Mouse (Mus musculus) layer of hippocampus, adult 2 months (tissue): ENCODE results near the gene Prex1. TPM values are rescaled to one million over a fixed set of nuclear protein-coding genes. Genes with fewer than 3 reads are reported as not detected.
A peak's percentile ranks its signal among the peaks of the same experiment; 100 is the strongest.

ENCODE experiments used
- DNase-seq, 2 experiments: peaks; one replicate each; pipeline ENCODE4 v3.0.0; 2022; ENCODE audit warnings: low spot score in 2 of 2
- H3K27ac ChIP-seq: fragments of 200-600 bp; 2 replicates; pipeline ENCODE4 v1.8.1; 2022
- H3K4me3 ChIP-seq: fragments of 200-600 bp; 2 replicates; pipeline ENCODE4 v1.8.1; 2022; ENCODE audit warnings: mild to moderate bottlenecking
- CTCF ChIP-seq: fragments of 200-600 bp; conservative IDR thresholded peaks from 2 replicates; pipeline ENCODE4 v1.8.1; 2022; ENCODE audit warnings: antibody characterized with exemption, mild to moderate bottlenecking, moderate library complexity
- total RNA-seq, 2 experiments: library from RNA; stranded (reverse); gene quantifications; 2 replicates each; pipeline ENCODE4 v1.2.3; 2021

Gene Prex1
- total RNA-seq, 2 experiments from 2014 or later: 69.9 to 71.3 TPM

DNA sequence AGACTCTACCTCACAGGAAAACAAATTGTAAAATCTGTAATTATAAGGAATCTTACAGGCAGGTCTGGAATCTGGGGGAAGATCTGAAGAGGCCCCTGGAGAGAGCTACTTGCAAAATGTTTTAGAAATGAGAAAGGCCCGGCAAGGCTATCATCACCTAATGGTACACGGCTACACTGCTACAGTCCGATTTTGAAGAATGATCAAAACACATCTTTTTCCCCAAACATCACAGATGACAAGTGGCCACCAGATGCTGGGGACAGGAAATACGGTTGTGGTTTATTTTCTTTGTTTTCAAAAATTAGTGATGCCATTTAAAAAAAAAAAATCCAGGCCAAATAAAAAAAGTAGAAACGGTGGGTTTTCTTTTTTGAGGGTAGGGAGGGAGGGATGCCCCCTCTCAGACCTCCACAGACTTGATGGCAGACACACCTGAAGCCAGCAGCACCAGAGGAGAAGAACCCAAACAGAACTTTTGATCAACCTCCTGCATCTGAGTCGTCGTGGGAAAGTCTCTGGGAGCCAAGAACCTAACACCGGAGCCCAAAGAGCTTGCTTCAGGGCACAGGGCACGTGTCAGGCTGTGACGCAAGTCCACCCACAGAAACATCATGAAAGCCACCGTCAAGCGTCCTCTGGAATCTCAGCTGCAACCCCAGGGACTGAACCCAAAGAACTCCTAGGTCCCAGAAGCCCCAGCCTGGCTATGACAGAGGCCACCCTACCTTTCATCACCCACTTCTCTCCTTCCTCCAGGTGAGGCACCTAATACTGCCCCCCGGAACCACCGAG is 41.3 kb downstream of the Prex1 start:
- Histone ChIP-seq H3K4me3 (no peak overlapping the region), H3K27ac (peak overlapping the region; percentile 53; the same call in 1 of the 2 replicates)
- TF ChIP-seq CTCF: no peak
- DNase-seq: no peak

DNA sequence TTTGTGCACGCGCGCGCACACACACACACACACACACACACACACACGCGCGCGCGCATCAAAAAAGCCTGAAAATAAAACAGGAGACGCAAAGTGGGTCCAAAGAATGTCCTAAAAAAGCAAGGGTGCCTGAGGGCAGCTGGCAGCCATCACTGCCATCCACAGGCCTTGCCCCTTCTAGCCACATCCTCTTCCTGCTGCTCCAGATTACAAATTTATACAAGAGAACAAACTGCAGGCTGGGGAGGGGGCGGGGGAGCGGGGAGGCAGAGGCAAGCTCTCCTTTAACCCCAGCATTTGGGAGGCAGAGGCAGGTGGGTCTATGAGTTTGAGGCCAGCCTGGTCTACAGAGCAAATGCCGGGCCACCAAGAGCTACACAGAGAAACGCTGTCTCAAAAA is 42.0 kb downstream of the Prex1 start:
- no peak for DNase-seq
- H3K27ac ChIP-seq: peak overlapping the region; percentile 53; the same call in 1 of the 2 replicates
- H3K4me3 ChIP-seq: no peak overlapping the region
- no peak for TF ChIP-seq CTCF

- TF ChIP-seq CTCF: no peak
- DNase-seq: no peak
- H3K4me3 ChIP-seq: no peak overlapping the region
- H3K27ac ChIP-seq: peak overlapping the region; percentile 20; the same call in 1 of the 2 replicates
These were observed 42.6 kb downstream of the Prex1 start for GRCm38 (mm10) chr2:166671019-166671418.

DNA sequence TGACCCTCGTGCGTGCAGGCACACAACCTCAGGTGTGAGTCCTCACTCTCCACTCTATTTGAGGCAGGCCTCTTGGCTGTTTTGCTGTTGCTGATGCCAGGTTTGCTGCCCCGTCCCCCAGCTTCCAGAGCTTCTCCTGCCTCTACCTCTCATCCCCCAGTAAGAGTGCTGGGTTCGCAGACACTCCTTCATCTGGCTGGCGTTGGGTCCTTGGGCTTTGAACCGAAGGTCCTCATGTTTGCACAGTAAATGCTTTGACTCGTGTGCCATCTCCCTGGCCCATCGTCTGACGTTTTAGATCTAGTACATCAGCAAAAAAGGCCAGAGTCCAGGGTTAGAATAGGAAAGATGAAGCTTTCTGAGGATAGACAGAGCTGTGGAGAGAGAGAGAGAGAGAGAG is 43.7 kb downstream of the Prex1 start:
- peak overlapping the region; percentile 81; the same call in 1 of the 2 replicates for H3K27ac ChIP-seq
- DNase-seq: no peak
- TF ChIP-seq CTCF: no peak
- no peak overlapping the region for H3K4me3 ChIP-seq

DNA sequence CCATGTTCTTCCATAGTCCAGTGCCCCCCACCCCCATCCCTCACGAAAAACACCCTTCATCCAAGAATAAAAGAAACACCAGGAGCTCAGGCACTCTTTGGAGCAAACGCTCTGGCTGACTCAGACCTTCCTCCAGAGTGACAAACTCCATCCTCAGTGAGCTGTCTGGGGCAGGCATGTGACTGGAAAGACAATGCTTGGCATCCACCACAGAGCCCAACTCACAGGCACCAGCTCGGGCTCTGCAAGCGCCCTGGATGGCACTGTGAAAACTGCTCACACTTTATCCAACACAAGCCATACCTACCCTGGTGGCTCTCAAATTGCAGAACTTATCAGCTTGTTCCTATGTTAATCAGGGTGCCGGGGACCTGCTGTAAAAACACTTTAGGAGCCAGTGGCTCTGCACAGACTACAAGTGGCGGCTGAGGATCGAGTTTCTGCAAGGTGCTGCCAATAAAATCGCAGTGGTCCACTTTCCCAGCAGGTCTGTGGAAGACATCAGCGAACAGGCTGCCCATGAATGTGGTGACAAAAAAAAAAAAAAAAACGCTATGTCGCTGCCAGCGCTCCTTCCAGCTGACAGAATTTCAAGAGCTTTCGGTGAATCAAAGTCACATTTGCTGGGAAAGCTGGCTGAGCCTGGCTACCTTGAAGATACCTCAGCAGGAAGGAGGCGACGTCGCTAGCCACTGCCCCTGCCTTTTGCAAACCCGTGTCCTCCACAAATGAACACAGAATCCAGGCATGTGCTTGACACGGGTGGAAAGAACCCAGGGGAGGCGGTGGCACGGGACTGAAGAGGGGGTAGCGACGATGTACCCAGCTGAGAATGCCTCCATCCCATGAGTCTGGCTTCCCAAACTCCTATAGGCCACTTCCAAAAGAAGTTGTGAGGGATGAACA is 45.6 kb downstream of the Prex1 start:
- H3K27ac ChIP-seq: peak overlapping the region; percentile 81

DNA sequence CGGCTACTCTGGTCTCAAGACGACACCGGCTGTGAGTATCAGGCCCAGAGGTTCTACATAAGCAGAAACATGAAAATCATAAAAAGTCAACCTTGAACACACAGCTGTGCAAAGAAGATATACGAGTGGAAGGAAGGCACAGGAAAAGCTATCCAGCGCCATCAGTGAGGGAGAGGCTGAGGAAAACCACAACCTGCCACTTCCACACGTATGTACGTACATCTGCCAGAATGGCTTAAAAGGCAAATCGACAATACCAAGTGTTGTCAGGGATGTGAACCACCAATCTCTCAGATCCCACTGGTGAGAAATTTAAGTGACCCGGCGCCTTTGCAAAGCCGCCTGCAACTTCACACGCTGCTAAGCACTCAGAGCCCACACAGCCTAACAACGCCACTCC is 47.5 kb downstream of the Prex1 start:
- H3K4me3 ChIP-seq: no peak overlapping the region
- no peak for TF ChIP-seq CTCF
- DNase-seq: no peak
- H3K27ac ChIP-seq: peak overlapping the region; percentile 70; the same call in 1 of the 2 replicates

More for the DNA sequence above, 45.6 kb downstream of the Prex1 start:
- no peak overlapping the region; the same call in 1 of the 2 replicates for H3K4me3 ChIP-seq
- no peak for TF ChIP-seq CTCF
- peak in 1 of 2 experiments; percentile 29 for DNase-seq

GRCm38 (mm10) chr2:166665244-166665922 is 48.2 kb downstream of the Prex1 start:
- H3K4me3 ChIP-seq: no peak overlapping the region
- peak overlapping the region; percentile 70; the same call in 1 of the 2 replicates for H3K27ac ChIP-seq
- TF ChIP-seq CTCF: no peak
- no peak for DNase-seq

DNA sequence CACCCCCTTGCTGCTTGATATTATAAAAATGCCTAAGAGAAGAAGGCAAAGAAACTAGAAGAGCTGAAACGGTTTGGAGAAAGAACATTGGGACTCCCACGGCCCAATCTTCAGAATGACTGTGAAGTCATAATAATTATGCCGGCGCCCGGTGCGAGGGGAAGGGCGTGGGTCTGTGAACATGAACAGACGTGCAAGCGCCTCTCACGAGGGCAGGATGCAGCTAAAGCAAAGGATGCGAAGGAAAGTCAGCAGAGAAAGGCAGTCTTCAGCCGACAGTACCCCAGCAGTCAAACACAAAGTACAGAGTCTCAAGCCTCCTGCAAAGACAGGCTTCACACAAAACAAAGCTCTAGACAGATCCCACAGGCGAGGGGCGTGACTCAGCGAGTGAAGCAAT is 49.1 kb downstream of the Prex1 start:
- H3K27ac ChIP-seq: peak overlapping the region; percentile 90; the same call in 1 of the 2 replicates
- H3K4me3 ChIP-seq: no peak overlapping the region
- no peak for DNase-seq
- no peak for TF ChIP-seq CTCF

DNA sequence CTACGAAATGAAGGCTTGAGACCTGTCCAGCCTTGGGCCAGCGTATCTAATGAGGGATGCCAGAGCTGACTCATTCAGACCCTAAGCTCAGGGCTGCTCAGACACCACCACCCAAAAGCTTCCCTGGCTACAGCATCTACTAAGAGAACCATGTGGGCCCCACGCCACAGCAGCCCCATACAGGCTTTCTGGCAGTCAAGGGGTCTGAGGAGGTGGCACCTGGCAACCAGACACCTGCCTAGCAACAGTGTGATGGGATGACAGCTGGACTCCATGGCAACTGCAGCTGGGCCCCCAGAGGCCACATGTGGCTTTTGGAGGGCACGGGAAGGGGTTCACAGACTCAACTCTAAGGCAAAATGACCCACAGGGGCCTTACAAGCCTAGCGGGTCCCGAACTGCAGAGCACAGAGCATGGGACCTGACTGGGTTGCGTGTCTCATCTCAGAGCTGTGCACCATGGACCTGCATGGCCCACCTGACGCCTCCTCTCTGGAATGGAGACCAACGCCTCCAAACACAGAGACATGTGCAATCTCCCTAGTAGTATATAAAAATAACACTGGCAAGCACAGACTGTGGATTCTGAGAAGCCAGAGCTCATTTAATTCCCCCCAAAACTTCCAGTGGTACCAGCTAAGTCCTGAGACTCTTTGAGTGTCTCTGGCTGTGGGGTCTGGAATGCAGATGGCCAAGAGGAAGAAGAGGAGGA is 50.2 kb downstream of the Prex1 start:
- no peak for TF ChIP-seq CTCF
- no peak overlapping the region for H3K4me3 ChIP-seq
- DNase-seq: peak in 1 of 2 experiments; percentile 32
- peak overlapping the region; percentile 90 for H3K27ac ChIP-seq

- no peak overlapping the region for H3K4me3 ChIP-seq
- no peak for DNase-seq
- H3K27ac ChIP-seq: peak overlapping the region; percentile 90
- TF ChIP-seq CTCF: no peak
These were observed 51.0 kb downstream of the Prex1 start for GRCm38 (mm10) chr2:166662595-166663160.

GRCm38 (mm10) chr2:166661971-166662370 is 51.7 kb downstream of the Prex1 start:
- no peak for TF ChIP-seq CTCF
- no peak for DNase-seq
- Histone ChIP-seq H3K27ac (peak overlapping the region; percentile 90), H3K4me3 (no peak overlapping the region; the same call in 1 of the 2 replicates)
